Mouse (Mus musculus) neural tube, embryonic 14.5 days (tissue): ENCODE measurements around the gene Tmem185b. TPM values are rescaled to one million over a fixed set of nuclear protein-coding genes. Genes with fewer than 3 reads are reported as not detected.

Experiments
- ATAC-seq: fragments of 200-750 bp; cut with Nextera tagmentation; 2 replicates; pipeline ENCODE4 v1.8.0; 2017; ENCODE audit warnings: low read depth, mild to moderate bottlenecking, moderate TSS enrichment, moderate library complexity
- H3K27ac ChIP-seq: fragments of 300-500 bp; sonication (generic); 2 replicates; pipeline ENCODE4 v1.5.1; 2014; ENCODE audit warnings: low read depth, mild to moderate bottlenecking, control low read depth, low read length, moderate library complexity, mixed read lengths
- H3K27me3 ChIP-seq: fragments of 300-500 bp; sonication (generic); 2 replicates; pipeline ENCODE4 v1.6.1; 2014; ENCODE audit warnings: low read length; ENCODE audit not compliant: control insufficient read depth, insufficient read depth
- H3K36me3 ChIP-seq: fragments of 300-500 bp; sonication (generic); 2 replicates; pipeline ENCODE4 v1.6.1; 2014; ENCODE audit warnings: low read length, mixed read lengths; ENCODE audit not compliant: control insufficient read depth, insufficient read depth
- H3K4me1 ChIP-seq: fragments of 300-500 bp; sonication (generic); 2 replicates; pipeline ENCODE4 v1.6.1; 2014; ENCODE audit warnings: low read length; ENCODE audit not compliant: control insufficient read depth, insufficient read depth
- H3K4me2 ChIP-seq: fragments of 300-500 bp; sonication (generic); 2 replicates; pipeline ENCODE4 v1.6.1; 2014; ENCODE audit warnings: mild to moderate bottlenecking, low read depth, low read length, control low read depth
- H3K4me3 ChIP-seq: fragments of 300-500 bp; sonication (generic); 2 replicates; pipeline ENCODE4 v1.5.1; 2014; ENCODE audit warnings: low read depth, low read length, control low read depth, mixed read lengths
- H3K9ac ChIP-seq: fragments of 300-500 bp; sonication (generic); replicated peaks from 2 replicates; pipeline ENCODE4 v1.6.1; 2014; ENCODE audit warnings: low read depth, mild to moderate bottlenecking, control low read depth, low read length, mixed read lengths
- H3K9me3 ChIP-seq: fragments of 300-500 bp; sonication (generic); 2 replicates; pipeline ENCODE4 v1.6.1; 2016; ENCODE audit warnings: low read length; ENCODE audit not compliant: control insufficient read depth
- WGBS: fragments of 180-500 bp; shearing (Covaris S2); extraction: QIAGEN DNeasy Blood & Tissue Kit; methylation state at CpG from one replicate; pipeline ENCODE4 v1.1.7; 2014; 5-methylcytosine and 5-hydroxymethylcytosine counted together
- polyA plus RNA-seq: library from polyadenylated mRNA; unstranded; fragments of >200 nt; fragmentation: Nextera tagmentation; extraction: Ambion mirVana; gene quantifications from 2 replicates; pipeline ENCODE4 v1.2.1, GENCODE M21; 2014

Tmem185b gene
- polyA plus RNA-seq, 1 experiment from 2014 or later: 15.2 TPM

- Histone ChIP-seq H3K4me3 (no peak overlapping the region), H3K9me3 (no peaks in the 10 kb centered on the region), H3K4me1 (no peaks in the 10 kb centered on the region), H3K36me3 (no peaks in the 10 kb centered on the region), H3K9ac (no peak overlapping the region), H3K4me2 (no peak overlapping the region), H3K27ac (no peak overlapping the region), H3K27me3 (no peaks in the 10 kb centered on the region)
- WGBS: 88% methylated on average over 9 of the region's 9 CpGs
- no peak for ATAC-seq
These were observed 15.0 kb downstream of the Tmem185b start for GRCm38 (mm10) chr1:119540836-119541557.

DNA sequence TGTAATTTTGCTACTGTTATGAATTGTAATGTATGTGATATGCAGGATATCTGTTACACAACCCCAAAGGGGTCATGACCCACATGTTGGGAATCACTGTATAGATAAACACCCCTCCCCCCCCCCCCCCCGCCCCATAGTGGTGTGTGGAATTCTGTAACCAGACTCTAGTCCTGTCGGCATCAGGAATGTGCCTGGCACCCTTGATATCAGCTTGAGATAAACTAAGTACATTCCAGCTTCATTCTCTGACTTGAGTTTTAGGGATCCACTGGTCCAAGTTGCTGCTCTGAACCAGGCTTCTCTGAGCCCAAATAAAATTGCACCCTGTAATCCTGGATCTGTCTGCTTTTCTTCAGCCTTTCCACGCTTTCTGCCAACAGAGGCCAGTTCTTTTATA lies 15.6 kb downstream of the Tmem185b start:
- Histone ChIP-seq H3K27ac (no peak overlapping the region), H3K36me3 (no peaks in the 10 kb centered on the region), H3K4me2 (no peak overlapping the region), H3K9ac (no peak overlapping the region), H3K9me3 (no peaks in the 10 kb centered on the region), H3K27me3 (no peaks in the 10 kb centered on the region), H3K4me3 (no peak overlapping the region), H3K4me1 (no peaks in the 10 kb centered on the region)
- 91% methylated on average over 3 of the region's 3 CpGs for WGBS
- ATAC-seq: no peak

DNA sequence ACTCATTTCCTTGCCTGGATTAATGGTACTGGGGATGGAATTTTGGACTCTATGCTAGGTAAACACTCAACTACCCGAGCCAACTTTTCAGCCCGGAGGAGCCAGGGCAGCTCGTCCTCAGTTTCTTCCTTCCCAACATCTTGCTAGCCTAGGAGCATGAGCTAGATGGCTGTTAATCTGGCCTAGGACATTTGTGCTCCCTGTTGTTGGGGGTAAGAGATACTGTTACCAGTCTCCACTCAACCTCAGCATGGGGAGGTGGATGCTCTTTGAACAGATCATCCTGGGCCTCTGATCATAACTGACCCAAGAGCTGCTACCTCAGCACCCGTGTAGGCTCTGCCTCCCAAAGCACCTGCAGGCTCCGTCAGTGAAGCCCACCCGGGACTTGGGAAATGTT lies 17.4 kb downstream of the Tmem185b start:
- no peak for ATAC-seq
- H3K27ac ChIP-seq: no peak overlapping the region
- H3K4me3 ChIP-seq: no peak overlapping the region
- no peaks in the 10 kb centered on the region for H3K9me3 ChIP-seq
- H3K27me3 ChIP-seq: no peaks in the 10 kb centered on the region
- H3K36me3 ChIP-seq: no peaks in the 10 kb centered on the region
- no peak overlapping the region for H3K4me2 ChIP-seq
- H3K4me1 ChIP-seq: no peaks in the 10 kb centered on the region
- no peak overlapping the region for H3K9ac ChIP-seq
- WGBS: 95% methylated on average over 6 of the region's 6 CpGs

GRCm38 (mm10) chr1:119544611-119545155 lies 18.7 kb downstream of the Tmem185b start:
- Histone ChIP-seq H3K27ac (no peak overlapping the region), H3K27me3 (no peaks in the 10 kb centered on the region), H3K4me1 (no peaks in the 10 kb centered on the region), H3K9me3 (no peaks in the 10 kb centered on the region), H3K9ac (no peak overlapping the region), H3K36me3 (no peaks in the 10 kb centered on the region), H3K4me2 (no peak overlapping the region), H3K4me3 (no peak overlapping the region)
- ATAC-seq: no peak
- 89% methylated on average over 5 of the region's 5 CpGs for WGBS

- Histone ChIP-seq H3K4me3 (no peak overlapping the region), H3K36me3 (no peaks in the 10 kb centered on the region), H3K4me1 (no peaks in the 10 kb centered on the region), H3K27ac (no peak overlapping the region), H3K4me2 (no peak overlapping the region), H3K9me3 (no peaks in the 10 kb centered on the region), H3K9ac (no peak overlapping the region), H3K27me3 (no peaks in the 10 kb centered on the region)
- WGBS: 85% methylated on average over 2 of the region's 2 CpGs
- ATAC-seq: no peak
These were observed 19.2 kb downstream of the Tmem185b start for GRCm38 (mm10) chr1:119545164-119545563.

DNA sequence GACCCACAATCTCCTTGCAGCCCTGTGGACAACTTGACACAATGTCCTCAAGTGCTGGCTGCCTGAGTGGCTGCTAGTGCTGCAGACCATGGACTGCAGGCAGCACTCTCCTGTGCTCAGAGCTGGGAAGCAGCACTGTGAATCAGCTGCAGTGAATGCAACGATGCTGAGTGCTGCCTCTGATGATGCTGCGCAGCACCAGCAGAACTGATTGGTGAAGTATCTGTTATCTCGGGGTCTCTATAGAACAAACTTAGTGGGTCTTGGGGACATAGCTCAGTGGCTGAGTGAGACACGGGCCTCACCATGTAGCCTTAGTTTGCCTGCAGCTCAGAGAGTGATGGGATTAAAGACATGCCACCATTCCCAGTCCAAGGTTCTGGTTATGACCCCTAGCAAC lies 19.7 kb downstream of the Tmem185b start:
- Histone ChIP-seq H3K9ac (no peak overlapping the region), H3K27me3 (no peaks in the 10 kb centered on the region), H3K4me2 (no peak overlapping the region), H3K4me1 (no peaks in the 10 kb centered on the region), H3K36me3 (no peaks in the 10 kb centered on the region), H3K4me3 (no peak overlapping the region), H3K9me3 (no peaks in the 10 kb centered on the region), H3K27ac (no peak overlapping the region)
- 95% methylated on average over 4 of the region's 4 CpGs for WGBS
- no peak for ATAC-seq

DNA sequence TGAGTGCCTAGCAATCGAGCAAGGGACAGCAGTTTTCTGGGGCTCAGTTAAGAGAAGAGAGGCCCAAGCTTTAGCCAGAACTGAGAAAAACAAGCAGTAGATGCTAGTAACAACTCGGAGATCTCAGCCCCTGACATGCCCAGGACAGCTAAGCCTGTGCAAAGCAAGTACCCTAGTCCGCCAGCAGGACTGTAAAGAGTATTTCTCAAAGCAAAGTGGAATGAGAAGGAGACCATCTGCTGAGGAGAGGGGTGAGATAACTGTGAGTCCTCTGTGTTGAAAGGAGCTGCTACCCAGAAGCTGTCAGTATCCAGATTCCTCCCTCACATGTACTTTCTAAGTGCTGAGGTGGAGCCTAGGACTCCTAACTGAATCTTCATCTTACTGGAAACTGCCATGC lies 20.5 kb downstream of the Tmem185b start:
- WGBS: 92% methylated on average over 3 of the region's 3 CpGs
- Histone ChIP-seq H3K9me3 (no peaks in the 10 kb centered on the region), H3K4me3 (no peak overlapping the region), H3K36me3 (no peaks in the 10 kb centered on the region), H3K4me1 (no peaks in the 10 kb centered on the region), H3K9ac (no peak overlapping the region), H3K4me2 (no peak overlapping the region), H3K27me3 (no peaks in the 10 kb centered on the region), H3K27ac (no peak overlapping the region)
- ATAC-seq: no peak

DNA sequence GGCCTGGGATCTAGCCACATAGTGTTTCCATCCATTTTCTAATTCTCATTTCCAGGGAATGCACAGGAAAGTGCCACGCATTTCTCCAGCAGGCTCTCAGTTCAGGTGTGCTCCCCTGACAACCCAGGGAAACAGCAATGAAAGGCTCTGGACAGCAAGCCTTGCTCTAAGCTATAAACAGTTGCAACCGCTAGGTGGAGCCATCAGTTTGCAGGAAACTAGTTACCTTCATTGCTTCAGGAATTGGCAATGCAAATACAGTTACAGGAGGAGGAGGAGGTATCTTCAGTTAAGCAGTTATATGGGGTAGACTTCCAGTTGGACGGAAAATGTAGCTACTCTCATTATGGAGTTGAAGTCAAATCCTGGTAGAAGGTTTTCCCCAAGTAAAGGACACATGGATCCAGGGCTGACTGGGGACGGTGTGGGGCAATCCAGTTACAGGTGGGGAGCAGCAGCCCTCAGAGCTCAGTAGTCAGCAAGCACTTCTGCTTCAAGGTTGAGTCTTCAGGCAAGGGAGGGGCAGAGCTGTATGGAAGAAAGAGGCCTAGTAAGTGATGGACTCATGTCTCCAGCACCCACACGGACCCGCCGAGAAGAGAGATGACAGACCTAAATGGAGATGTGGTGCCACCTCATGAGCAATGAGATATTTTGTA lies 22.8 kb downstream of the Tmem185b start:
- Histone ChIP-seq H3K27me3 (no peaks in the 10 kb centered on the region), H3K9ac (no peak overlapping the region), H3K36me3 (no peaks in the 10 kb centered on the region), H3K27ac (no peak overlapping the region), H3K4me2 (no peak overlapping the region), H3K9me3 (no peaks in the 10 kb centered on the region), H3K4me1 (no peaks in the 10 kb centered on the region), H3K4me3 (no peak overlapping the region)
- peak; percentile 49; the same call in 1 of the 2 replicates for ATAC-seq
- 78% methylated on average over 7 of the region's 7 CpGs for WGBS

DNA sequence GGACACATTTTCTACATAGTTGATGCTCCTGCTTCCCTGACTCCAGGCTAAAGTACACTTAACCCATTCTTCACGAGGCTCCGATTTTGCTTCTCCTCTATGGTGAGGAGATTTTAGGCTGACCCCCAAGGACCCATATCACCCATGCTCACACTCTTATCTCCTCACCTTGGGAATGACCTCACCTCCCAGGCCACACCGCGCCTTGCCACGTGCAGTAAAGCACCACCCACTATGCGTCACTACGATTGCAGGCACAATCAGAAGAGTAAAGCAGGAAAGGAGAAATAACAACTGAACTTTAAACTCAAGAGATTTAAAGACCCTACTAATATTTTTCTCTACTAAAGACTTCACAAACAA lies 23.3 kb downstream of the Tmem185b start:
- Histone ChIP-seq H3K4me3 (no peak overlapping the region), H3K36me3 (no peaks in the 10 kb centered on the region), H3K27ac (no peak overlapping the region), H3K4me1 (no peaks in the 10 kb centered on the region), H3K4me2 (no peak overlapping the region), H3K27me3 (no peaks in the 10 kb centered on the region), H3K9me3 (no peaks in the 10 kb centered on the region), H3K9ac (no peak overlapping the region)
- ATAC-seq: no peak
- WGBS: 95% methylated on average over 7 of the region's 7 CpGs
